Mouse (Mus musculus) ES-E14 (cell line): ENCODE results near the gene Misp. TPM values are rescaled to one million over a fixed set of nuclear protein-coding genes. Genes with fewer than 3 reads are reported as not detected.
A peak's percentile ranks its signal among the peaks of the same experiment; 100 is the strongest.

Experiments
- DNase-seq: peaks from one replicate; pipeline ENCODE4 v3.0.0-alpha.2; 2013; ENCODE audit warnings: low read depth, low spot score
- H3K27ac ChIP-seq: 2 replicates; pipeline ENCODE4 v1.5.1; 2012; ENCODE audit warnings: low read depth, mild to moderate bottlenecking, low read length, moderate library complexity, mixed read lengths; ENCODE audit not compliant: poor library complexity, insufficient read depth, severe bottlenecking
- H3K36me3 ChIP-seq: 2 replicates; pipeline ENCODE4 v1.6.1; 2012; ENCODE audit warnings: mild to moderate bottlenecking, low read length, moderate library complexity, mixed read lengths; ENCODE audit not compliant: control insufficient read depth, poor library complexity, insufficient read depth, severe bottlenecking
- H3K4me1 ChIP-seq, 2 experiments: fragments of 150-350 bp in 1 of 2; sonication (generic) in 1 of 2; 2 replicates each; pipeline ENCODE4 v1.6.1; 2012; ENCODE audit warnings: low read length in 2 of 2, mild to moderate bottlenecking in 1 of 2, mixed read lengths in 1 of 2; ENCODE audit not compliant: control insufficient read depth in 2 of 2, insufficient read depth in 2 of 2, poor library complexity in 1 of 2
- H3K4me3 ChIP-seq, 2 experiments: fragments of 150-350 bp in 1 of 2; sonication (generic) in 1 of 2; 2 replicates each; pipeline ENCODE4 v1.5.1; 2012; ENCODE audit warnings: low read length in 2 of 2, low read depth in 1 of 2, mild to moderate bottlenecking in 1 of 2, mixed read lengths in 1 of 2; ENCODE audit not compliant: insufficient read depth in 1 of 2, poor library complexity in 1 of 2, severe bottlenecking in 1 of 2
- H3K9ac ChIP-seq: 2 replicates; pipeline ENCODE4 v1.6.1; 2012; ENCODE audit warnings: low read depth, mild to moderate bottlenecking, low read length, mixed read lengths; ENCODE audit not compliant: poor library complexity, insufficient read depth, severe bottlenecking
- H3K9me3 ChIP-seq: fragments of 150-350 bp; sonication (generic); 2 replicates; pipeline ENCODE4 v1.6.1; 2012; ENCODE audit warnings: low read depth, mild to moderate bottlenecking, low read length; ENCODE audit not compliant: control insufficient read depth, insufficient read depth
- CHD2 ChIP-seq: IDR thresholded peaks from 2 replicates; pipeline ENCODE4 v1.6.1; 2014; ENCODE audit warnings: mild to moderate bottlenecking, low read depth, low read length, inconsistent platforms
- HCFC1 ChIP-seq: IDR thresholded peaks from 2 replicates; pipeline ENCODE4 v1.6.1; 2012; ENCODE audit warnings: low read length, inconsistent platforms, borderline replicate concordance; ENCODE audit not compliant: insufficient read depth
- MAFK ChIP-seq: IDR thresholded peaks from 2 replicates; pipeline ENCODE4 v1.6.1; 2014; ENCODE audit warnings: mild to moderate bottlenecking, low read depth, low read length, inconsistent platforms; ENCODE audit not compliant: insufficient read depth
- ZC3H11A ChIP-seq: IDR thresholded peaks from 2 replicates; pipeline ENCODE4 v1.6.1; 2012; ENCODE audit warnings: low read depth, mild to moderate bottlenecking, inconsistent platforms, low read length, borderline replicate concordance
- ZNF384 ChIP-seq: IDR thresholded peaks from 2 replicates; pipeline ENCODE4 v1.6.1; 2012; ENCODE audit warnings: low read depth, low read length, inconsistent platforms
- in situ Hi-C, 2 experiments: fragments of 600-800 bp; cut with MboI; formaldehyde crosslinking; loops; one replicate each; pipeline ENCODE4 v1.15.1; 2025; ENCODE audit warnings: low sequenced_read_pairs in 2 of 2, inconsistent platforms in 1 of 2; ENCODE audit not compliant: unreplicated experiment in 2 of 2
- total RNA-seq: library from RNA; depleted of rRNA; stranded (reverse); fragments of 300-350 nt; gene quantifications from 2 replicates; pipeline ENCODE4 v1.2.3, GENCODE M21; 2012

Gene Misp
- total RNA-seq, 1 experiment, result 1.7 TPM

- peak overlapping the region; percentile 98; the same call in 1 of the 2 replicates for H3K9ac ChIP-seq
- in situ Hi-C loops, result no loop called here
- H3K4me1 ChIP-seq, result peaks cover 0 to 40% of the 10 kb centered on the region in 2 experiments; a peak in 3 of 4 replicates
- TF ChIP-seq MAFK (no peak), ZNF384 (no peak), CHD2 (no peak), ZC3H11A (no peak), HCFC1 (no peak)
- no peak overlapping the region for H3K27ac ChIP-seq
- no peaks in the 10 kb centered on the region for H3K9me3 ChIP-seq
- peaks cover 55% of the 10 kb centered on the region for H3K36me3 ChIP-seq
- no peak for DNase-seq
- H3K4me3 ChIP-seq, result peak overlapping the region; percentile 94 to 95
These were observed 35.5 kb downstream of the Misp start for GRCm38 (mm10) chr10:79856280-79856679.

DNA sequence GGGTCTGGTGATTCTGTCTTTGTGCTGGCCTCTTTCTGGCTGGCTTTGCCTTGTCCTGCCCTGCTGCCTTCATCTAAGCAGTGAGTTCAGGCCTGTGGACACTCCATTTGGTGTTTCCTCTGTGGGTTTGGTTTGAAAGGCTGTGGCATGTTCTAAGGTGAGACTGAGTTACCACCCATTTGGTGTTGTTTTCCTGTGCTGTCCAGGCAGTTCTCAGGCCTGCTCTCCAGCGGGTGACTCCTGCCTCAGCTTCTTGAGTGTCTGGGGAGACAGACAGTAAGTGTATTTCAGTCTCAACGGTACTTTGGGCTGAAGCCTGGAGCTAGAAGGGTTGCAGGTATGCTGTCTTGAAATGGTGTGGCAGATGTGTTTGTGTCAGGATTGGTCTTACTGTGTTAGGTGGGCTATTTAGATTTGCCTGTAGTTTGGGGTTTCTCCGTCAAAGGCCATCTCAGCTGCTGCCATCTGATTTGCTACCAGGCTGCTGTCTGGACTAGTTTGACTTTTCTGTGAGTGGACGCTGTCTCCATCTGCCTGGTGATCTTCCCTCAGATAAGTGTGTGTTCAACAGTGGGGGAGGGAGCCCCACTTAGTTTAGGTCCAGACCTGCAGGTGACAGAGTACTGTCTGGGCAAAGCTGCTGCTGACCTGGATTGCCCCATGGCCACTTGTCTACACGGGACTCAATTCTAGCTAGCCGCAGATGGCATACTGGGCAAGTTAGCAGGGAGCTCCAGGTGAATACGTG lies 36.1 kb downstream of the Misp start:
- TF ChIP-seq CHD2 (no peak), MAFK (no peak), ZC3H11A (no peak), HCFC1 (no peak), ZNF384 (no peak)
- Histone ChIP-seq H3K4me3 (peak overlapping the region; percentile 94 to 95), H3K4me1 (peaks cover 0 to 38% of the 10 kb centered on the region in 2 experiments; a peak in 1 of 4 replicates), H3K9ac (peak overlapping the region; percentile 98; the same call in 1 of the 2 replicates), H3K9me3 (no peaks in the 10 kb centered on the region), H3K27ac (no peak overlapping the region; the same call in 1 of the 2 replicates), H3K36me3 (peaks cover 60% of the 10 kb centered on the region)
- no peak for DNase-seq
- in situ Hi-C loops, result no loop called here

DNA sequence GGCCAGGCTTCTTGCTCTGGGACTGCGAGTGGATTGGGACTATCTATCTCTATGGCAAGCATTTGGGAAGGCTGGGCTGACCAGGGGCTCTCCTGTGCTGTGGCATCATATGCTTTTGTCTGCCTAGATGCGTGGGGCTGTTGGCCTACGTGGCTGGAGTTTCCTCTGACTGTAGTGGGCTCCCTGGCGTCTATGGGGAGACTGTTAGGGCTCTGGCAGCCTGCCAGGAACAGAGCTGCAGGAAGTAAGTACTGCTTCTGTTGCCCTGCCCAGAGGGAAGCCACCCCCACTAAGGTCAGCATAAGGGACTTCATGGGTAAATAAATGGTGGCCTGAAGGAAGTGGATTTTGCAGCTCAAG lies 36.6 kb downstream of the Misp start:
- peaks cover 0 to 36% of the 10 kb centered on the region in 2 experiments; a peak in 1 of 4 replicates for H3K4me1 ChIP-seq
- in situ Hi-C loops, result no loop called here
- no peak overlapping the region; the same call in 1 of the 2 replicates for H3K9ac ChIP-seq
- DNase-seq, result no peak
- TF ChIP-seq MAFK (no peak), ZNF384 (no peak), ZC3H11A (no peak), HCFC1 (no peak), CHD2 (no peak)
- H3K27ac ChIP-seq, result no peak overlapping the region; the same call in 1 of the 2 replicates
- H3K36me3 ChIP-seq, result peaks cover 66% of the 10 kb centered on the region
- peak overlapping the region; percentile 94 to 95; a peak in 3 of 4 replicates for H3K4me3 ChIP-seq
- H3K9me3 ChIP-seq, result no peaks in the 10 kb centered on the region

- Histone ChIP-seq H3K4me1 (peaks cover 0 to 35% of the 10 kb centered on the region in 2 experiments; a peak in 1 of 4 replicates), H3K9me3 (no peaks in the 10 kb centered on the region), H3K4me3 (peak overlapping the region in 1 of 2 experiments; percentile 94; a peak in 2 of 4 replicates), H3K27ac (no peak overlapping the region), H3K36me3 (peaks cover 70% of the 10 kb centered on the region), H3K9ac (no peak overlapping the region)
- DNase-seq, result no peak
- in situ Hi-C loops, result no loop called here
- TF ChIP-seq HCFC1 (no peak), MAFK (no peak), ZC3H11A (no peak), CHD2 (no peak), ZNF384 (no peak)
These were observed 37.1 kb downstream of the Misp start for GRCm38 (mm10) chr10:79857894-79858293.
